Mouse (Mus musculus): ENCODE results near the gene Ipmk.

GRCm38 (mm10) chr10:71368128-71368940 is 20.8 kb downstream of the Ipmk start:
- no peak for TF ChIP-seq CTCF (IDR thresholded peaks at IDR 0.05; ENCODE audit: extremely low read depth, insufficient read depth, low read length)
- TF ChIP-seq POLR2A (IDR thresholded peaks at IDR 0.05; ENCODE audit: extremely low read depth, insufficient read depth, low read length): no peak
